Mouse (Mus musculus) hematopoietic stem cell, adult 5-6 weeks (primary cell): ENCODE measurements around the gene Gm17349. TPM values are rescaled to one million over a fixed set of nuclear protein-coding genes. Genes with fewer than 3 reads are reported as not detected.

Experiments
- ATAC-seq, 2 experiments: fragments of 125-278 bp in 1 of 2; replicated peaks in 1 of 2; 2 replicates each; pipeline ENCODE4 v1.8.0; 2016 to 2017; ENCODE audit warnings: inconsistent platforms in 2 of 2, mild to moderate bottlenecking in 2 of 2, moderate number of reproducible peaks in 2 of 2, low read depth in 1 of 2, moderate TSS enrichment in 1 of 2; ENCODE audit not compliant: low FRiP score in 2 of 2, poor library complexity in 2 of 2, severe bottlenecking in 2 of 2, insufficient read depth in 1 of 2, low TSS enrichment in 1 of 2
- total RNA-seq: library from RNA; stranded (forward); fragments of 172-1452, 232-1000 nt; gene quantifications from 2 replicates; pipeline ENCODE4 v1.2.3, GENCODE M21; 2017

The Gm17349 gene
- total RNA-seq, 1 experiment from 2014 or later = not detected

- ATAC-seq = no peak
Measured at GRCm38 (mm10) chr15:99721921-99722743, 16.8 kb upstream of the Gm17349 start.

DNA sequence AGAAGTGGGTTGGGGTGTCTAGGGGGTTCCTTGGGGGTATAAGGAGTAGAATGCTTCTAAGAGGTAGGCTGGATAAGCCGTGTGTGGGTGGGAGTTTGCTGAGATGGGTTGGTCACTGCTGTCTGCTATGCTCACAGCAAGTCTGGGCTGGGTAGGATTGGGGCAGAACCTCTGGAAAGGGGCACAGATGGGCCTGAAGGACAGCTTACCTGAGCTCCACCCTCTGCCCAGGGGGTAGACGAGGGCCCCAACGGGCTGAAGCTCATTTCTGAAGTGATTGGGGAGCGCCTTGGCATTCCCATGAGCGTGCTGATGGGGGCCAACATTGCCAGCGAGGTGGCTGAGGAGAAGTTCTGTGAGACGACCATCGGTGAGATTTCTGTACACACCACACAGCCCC lies 14.6 kb upstream of the Gm17349 start:
- no peak for ATAC-seq

DNA sequence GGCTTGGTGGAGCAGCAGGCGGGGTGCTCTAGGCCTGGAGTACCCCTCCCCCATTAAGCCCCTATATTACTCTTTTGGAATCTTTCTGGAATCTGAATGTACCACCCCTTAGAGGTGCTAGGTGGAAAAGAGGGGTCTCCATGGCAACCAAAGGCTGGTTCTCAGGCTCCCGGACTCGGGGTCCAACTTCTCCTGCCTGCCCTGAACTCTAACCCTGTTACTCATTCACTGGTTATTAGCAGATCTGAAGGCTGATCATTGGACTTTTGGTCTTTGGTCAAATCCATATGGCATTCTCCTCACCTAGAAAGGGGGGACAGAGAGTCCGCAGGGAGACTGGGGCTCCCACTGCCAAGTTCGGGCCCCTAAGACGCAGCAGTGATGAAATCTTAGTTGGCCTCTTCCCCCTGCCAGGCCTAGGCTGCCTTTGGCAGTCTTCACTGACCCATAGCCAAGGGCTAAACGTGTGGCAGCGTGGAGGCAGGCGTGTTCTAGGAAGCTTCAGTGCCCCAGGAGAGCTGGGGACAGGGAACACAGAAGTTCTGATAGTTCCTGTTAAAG lies 13.3 kb upstream of the Gm17349 start:
- no peak for ATAC-seq

- ATAC-seq = peak; percentile 44 to 50
Measured at GRCm38 (mm10) chr15:99717386-99718334, 12.4 kb upstream of the Gm17349 start, which contains the start of gene Gpd1. Gene Gpd1, plus strand, starts transcription at chr15:99717515.

- ATAC-seq = no peak
Measured at GRCm38 (mm10) chr15:99716814-99717213, 11.5 kb upstream of the Gm17349 start.

GRCm38 (mm10) chr15:99715982-99716746 lies 10.9 kb upstream of the Gm17349 start:
- no peak for ATAC-seq

GRCm38 (mm10) chr15:99715361-99715865 lies 10.1 kb upstream of the Gm17349 start:
- ATAC-seq = no peak

DNA sequence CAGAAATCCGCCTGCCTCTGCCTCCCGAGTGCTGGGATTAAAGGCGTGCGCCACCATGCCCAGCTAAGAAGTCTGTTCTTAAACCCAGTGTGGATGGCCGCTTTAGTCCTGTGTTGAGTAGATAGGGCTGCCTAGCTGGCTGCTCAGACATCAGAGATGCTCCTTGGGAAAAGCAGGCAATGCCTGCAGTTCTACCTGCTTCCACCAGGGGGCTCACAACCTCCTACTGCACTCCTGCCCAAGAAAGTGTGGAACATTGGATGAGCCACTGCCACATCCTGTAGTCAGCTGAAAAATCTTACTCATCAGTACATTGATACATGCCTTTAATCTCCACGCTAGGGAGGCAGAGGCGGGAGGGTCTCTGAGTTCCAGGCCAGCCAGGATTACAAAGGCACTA lies 9.6 kb upstream of the Gm17349 start:
- ATAC-seq = peak; percentile 20 to 65; a peak in 1 of 4 replicates

- no peak for ATAC-seq
Measured at GRCm38 (mm10) chr15:99714206-99714605, 8.9 kb upstream of the Gm17349 start.

DNA sequence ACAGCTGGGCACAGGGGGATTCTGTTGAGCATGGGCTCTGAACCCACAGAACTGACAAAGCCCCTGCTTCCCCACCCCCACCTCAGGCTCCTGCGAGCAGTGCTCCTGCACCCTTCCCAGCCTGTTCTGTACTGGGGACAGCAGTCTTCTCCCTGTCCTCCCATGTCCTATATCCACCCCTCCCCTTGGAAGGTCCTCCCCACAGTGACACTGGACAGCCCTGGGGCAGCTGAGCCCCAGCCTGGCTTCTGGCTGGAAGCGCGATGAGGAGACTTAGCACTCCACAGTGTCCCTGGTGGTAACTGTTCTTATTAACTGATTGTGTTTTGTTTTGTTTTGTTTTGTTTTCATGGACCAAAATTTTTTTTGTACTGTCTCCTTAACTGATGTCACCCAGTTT lies 8.3 kb upstream of the Gm17349 start:
- no peak for ATAC-seq

GRCm38 (mm10) chr15:99712666-99713559 lies 7.6 kb upstream of the Gm17349 start:
- no peak for ATAC-seq

DNA sequence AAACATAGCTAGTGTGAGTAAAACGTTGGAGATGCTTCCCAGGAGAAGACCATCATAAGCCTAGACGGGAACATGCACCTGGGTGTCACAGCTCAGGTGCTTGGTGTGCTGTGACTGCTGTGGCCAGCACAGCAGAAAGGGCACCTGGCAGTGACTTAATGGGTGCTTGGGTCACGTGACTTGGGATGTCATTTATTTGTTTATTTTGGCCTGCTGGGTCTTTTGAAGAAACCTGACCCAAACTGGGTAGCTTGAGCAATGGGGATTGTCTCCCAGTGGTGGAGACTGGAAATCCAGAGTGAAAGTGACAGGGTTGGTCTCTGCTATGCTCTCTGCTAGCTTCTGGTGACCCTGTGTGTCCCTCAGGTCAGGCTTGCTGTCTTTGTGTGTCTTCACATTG lies 6.2 kb upstream of the Gm17349 start:
- no peak for ATAC-seq

GRCm38 (mm10) chr15:99710221-99711190 lies 5.2 kb upstream of the Gm17349 start:
- ATAC-seq = no peak

- no peak for ATAC-seq
Measured at GRCm38 (mm10) chr15:99708176-99708575, 2.9 kb upstream of the Gm17349 start.

DNA sequence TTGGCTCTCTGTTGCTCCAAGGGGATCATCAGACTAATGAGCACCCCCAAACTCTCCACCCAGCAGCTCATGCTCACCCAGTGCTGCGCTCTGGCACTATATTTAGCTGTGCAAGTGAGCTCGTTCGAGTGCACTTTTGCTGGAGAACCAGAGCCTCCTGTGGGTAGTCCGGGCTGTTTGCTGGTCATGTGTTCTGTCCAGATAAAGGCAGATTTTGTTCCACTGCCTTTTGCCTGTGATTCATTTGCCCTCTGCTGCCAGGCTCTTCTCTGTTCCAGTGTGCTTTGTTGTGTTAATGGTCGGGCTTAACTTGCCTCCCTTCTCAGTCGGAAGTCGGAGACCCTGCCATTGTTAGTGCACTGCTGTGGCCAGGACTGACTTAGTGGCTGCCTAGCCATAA lies 409 bp downstream of the Gm17349 start:
- no peak for ATAC-seq
